Mouse (Mus musculus): ENCODE results near the gene Cops3. TPM values are rescaled to one million over a fixed set of nuclear protein-coding genes. Genes with fewer than 3 reads are reported as not detected.

Cops3 gene
- polyA plus RNA-seq (2012; rRNA removed; ENCODE audit: low replicate concordance), result 10.5 and 28.6 TPM in 2 replicates

GRCm38 (mm10) chr11:59839459-59840126 lies at the start of gene Cops3:
TSS of gene Cops3 (minus strand) at chr11:59839838.

DNA sequence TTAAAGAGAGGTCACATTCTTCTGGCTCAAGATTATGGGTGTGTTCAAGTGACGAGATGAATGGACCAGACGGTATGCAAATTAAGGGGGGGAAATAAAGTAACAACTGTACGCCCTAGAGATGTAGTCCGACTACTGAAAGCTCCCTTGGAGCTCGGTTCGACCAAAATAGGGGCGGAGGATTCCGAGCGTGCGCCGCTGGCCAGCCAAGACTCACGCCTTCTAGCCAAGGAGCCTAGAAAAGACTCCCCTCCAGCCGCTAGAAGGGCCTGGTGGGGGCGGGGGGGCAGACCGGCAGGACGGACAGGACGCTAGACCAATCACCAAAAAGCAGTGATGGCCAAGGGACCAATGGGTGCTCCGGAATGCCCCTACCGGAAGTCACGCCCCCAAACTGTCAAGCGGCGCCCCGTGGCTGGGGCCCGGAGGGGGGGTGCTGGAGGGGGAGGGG lies 605 bp downstream of the Cops3 start, which contains the start of gene Nt5m:
TSS of gene Nt5m (plus strand) at position 440 of the 451 bp plus-strand sequence.

GRCm38 (mm10) chr11:59809670-59810474 lies 29.8 kb downstream of the Cops3 start, which contains the start of gene Flcn:
TSS of gene Flcn (minus strand) at chr11:59810016.

DNA sequence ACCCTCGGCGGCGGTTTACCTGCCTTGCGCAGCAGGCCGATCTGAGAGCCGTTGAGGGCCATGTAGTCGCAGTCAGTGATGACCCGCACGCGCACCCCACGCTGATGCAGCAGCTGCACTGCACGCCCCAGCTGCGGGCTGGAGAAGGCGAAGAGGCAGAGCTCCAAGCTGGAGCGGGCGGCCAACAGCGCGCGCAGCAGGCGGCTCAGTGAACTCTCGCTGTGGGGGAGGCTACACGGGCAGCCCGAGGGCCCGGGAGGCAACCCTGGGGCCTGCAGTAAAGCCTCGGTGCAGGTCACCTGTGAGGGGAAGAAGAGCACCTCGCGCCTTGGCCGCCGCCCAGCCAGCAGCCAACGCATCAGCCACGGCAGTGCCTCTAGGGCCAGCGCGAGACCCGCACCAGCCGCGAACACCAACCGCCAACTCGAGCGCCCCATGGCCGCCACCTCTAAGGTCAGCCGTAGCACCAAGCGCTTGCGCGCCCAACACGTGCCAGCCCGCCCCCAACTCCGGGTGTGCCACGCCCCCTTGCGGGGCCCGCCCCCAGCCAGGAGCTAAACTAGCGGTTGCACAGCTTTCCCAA lies 52.3 kb downstream of the Cops3 start, which contains the start of gene Pld6:
TSS of gene Pld6 (minus strand) at position 447 of the 583 bp plus-strand sequence.

Other genes with a start within 250 kb of the Cops3 start
- gene Olfr223, start 246.5 kb downstream of the Cops3 start, polyA plus RNA-seq (2012; rRNA removed; ENCODE audit: low replicate concordance), result not detected in 2 replicates
- 81.1 and 126 TPM in 2 replicates for gene Mprip, start 178.5 kb downstream of the Cops3 start, polyA plus RNA-seq (2012; rRNA removed; ENCODE audit: low replicate concordance)
- gene Pld6, start 52.2 kb downstream of the Cops3 start, polyA plus RNA-seq (2012; rRNA removed; ENCODE audit: low replicate concordance), result 1.2 and 1.3 TPM in 2 replicates
- gene Flcn, start 29.8 kb downstream of the Cops3 start, polyA plus RNA-seq (2012; rRNA removed; ENCODE audit: low replicate concordance), result 58.6 and 69.3 TPM in 2 replicates
- 28.2 and 39.1 TPM in 2 replicates for gene Nt5m, start 391 bp downstream of the Cops3 start, polyA plus RNA-seq (2012; rRNA removed; ENCODE audit: low replicate concordance)
- 18.9 and 27.8 TPM in 2 replicates for gene Med9, start 108.4 kb upstream of the Cops3 start, polyA plus RNA-seq (2012; rRNA removed; ENCODE audit: low replicate concordance)
- 49.5 and 62.0 TPM in 2 replicates for gene Rasd1, start 125.1 kb upstream of the Cops3 start, polyA plus RNA-seq (2012; rRNA removed; ENCODE audit: low replicate concordance)
- 20.3 and 30.7 TPM in 2 replicates for gene Pemt, start 206.7 kb upstream of the Cops3 start, polyA plus RNA-seq (2012; rRNA removed; ENCODE audit: low replicate concordance)

Measured in mammary gland, adult 2 months (tissue).